Mouse (Mus musculus) cerebellum, adult 18-20 months (tissue): ENCODE measurements around the gene Olfr26.
"Not testable (repeated sequence)": the region's sequence is repeated elsewhere in the genome, so short reads cannot be mapped to it uniquely, and the experiment has no call there.

Experiments
- DNase-seq, 2 experiments: peaks; one replicate each; pipeline ENCODE4 v3.0.0; 2021

Gene Olfr26

DNA sequence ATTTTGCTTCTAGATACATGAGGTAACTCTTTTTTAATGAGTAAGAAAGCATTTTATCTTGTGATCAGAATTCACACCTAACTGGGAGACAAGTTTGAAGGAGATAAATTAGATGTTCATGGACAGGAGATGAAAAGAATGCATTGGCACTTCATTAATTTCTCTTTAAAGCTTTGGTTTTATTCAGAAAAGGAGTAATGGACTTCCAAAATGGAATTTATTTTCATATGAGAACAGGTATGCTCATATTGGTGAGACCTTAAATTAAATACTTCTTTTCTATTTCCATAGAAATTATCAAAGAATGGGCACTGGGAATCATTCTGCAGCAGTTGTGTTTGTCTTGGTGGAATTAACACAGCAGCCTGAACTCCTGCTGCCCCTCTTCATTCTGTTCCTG is at the start of gene Olfr26:
TSS of gene Olfr26 (plus strand) at position 301 of the 400 bp plus-strand sequence.
- DNase-seq = no peak

GRCm38 (mm10) chr9:38805696-38806095 is 49.2 kb upstream of the Olfr26 start:
- DNase-seq = no peak

GRCm38 (mm10) chr9:38814314-38814713 is 40.5 kb upstream of the Olfr26 start, which contains the start of gene Olfr922:
Olfr922 (plus strand) TSS chr9:38814614.
- no peak for DNase-seq

- no peak for DNase-seq
Observed at GRCm38 (mm10) chr9:38815458-38815986, 39.3 kb upstream of the Olfr26 start.

DNA sequence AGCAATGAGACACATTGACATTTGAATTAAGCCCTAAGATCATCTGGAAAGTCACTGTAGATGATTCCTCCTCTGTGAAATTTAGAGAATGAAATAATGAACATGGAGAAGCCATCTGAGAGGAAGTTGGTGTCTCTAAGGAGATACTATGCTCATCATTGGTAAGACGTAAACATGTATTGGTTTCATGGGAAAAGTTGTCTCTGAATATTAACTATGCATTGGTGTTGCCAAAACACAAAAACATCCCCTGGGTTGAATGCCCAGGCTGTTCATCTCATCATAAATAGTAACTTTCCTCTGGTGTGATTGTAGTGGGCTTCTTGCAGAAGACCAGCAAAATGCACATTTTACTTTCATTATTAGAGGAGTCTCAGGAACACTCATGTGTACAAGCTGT is 28.6 kb upstream of the Olfr26 start, which contains the start of gene Olfr923:
TSS of gene Olfr923 (plus strand) at position 301 of the 400 bp plus-strand sequence.
- DNase-seq = no peak

GRCm38 (mm10) chr9:38833027-38833426 is 21.8 kb upstream of the Olfr26 start:
- DNase-seq = no peak

- no peak for DNase-seq
Observed at GRCm38 (mm10) chr9:38844149-38844548, 10.7 kb upstream of the Olfr26 start, which contains the start of gene Olfr924. Olfr924 (plus strand) TSS chr9:38844449.

GRCm38 (mm10) chr9:38874880-38875279 is 20.0 kb downstream of the Olfr26 start:
- not testable (repeated sequence) for DNase-seq

DNA sequence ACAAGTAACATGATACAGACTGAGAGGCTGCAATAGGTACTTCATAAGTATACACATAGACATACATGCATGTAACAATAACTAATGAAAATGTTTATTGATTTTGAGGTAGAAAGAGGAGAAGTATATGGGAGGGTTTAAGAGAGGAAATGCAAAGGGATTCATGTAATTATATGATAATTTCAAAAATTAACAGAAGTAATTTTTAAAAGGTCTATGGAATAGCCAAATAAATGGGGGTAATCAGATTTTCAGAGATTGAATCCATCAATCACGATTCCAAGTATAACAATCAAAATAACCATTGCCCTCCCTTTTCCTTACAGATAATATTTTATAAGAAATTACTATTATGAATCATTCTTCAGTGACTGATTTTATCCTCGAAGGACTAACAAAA is 22.0 kb downstream of the Olfr26 start, which contains the start of gene Olfr926:
TSS of gene Olfr926 (plus strand) at position 301 of the 400 bp plus-strand sequence.
- DNase-seq = no peak
